Mouse (Mus musculus) bone marrow macrophage, adult 2 months (primary cell): ENCODE results near the gene Rasd1.

Source experiments
- CTCF ChIP-seq: IDR thresholded peaks from 2 replicates; pipeline ENCODE4 v1.5.1; 2012; ENCODE audit warnings: low read depth, mild to moderate bottlenecking, low read length, moderate library complexity
- POLR2A ChIP-seq: IDR thresholded peaks from 2 replicates; pipeline ENCODE4 v1.6.1; 2012; ENCODE audit warnings: mild to moderate bottlenecking, low read depth, low read length, borderline replicate concordance

DNA sequence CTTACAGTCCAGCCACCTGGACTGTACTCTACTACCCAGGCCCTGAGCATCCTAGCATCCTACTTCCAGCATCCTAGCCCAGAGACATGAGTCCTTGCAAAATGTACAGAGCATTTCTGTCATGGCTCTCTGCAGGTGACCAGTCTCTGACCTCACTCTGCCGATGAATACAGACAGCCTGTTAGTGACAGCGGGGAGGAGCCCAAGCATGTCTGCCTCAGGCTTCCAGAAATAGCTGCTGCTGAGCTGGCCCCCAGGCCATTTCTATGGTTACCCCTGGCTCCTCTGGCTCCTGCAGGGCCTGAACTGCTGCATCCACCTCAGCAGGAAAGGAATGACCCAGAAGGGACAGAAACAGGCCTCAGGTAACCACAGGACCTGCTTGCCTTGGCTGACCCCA lies 6.9 kb upstream of the Rasd1 start:
- TF ChIP-seq CTCF, result no peak
- TF ChIP-seq POLR2A, result no peak
